Mouse (Mus musculus) C2C12 (cell line): ENCODE results near the gene Max. TPM values are rescaled to one million over a fixed set of nuclear protein-coding genes. Genes with fewer than 3 reads are reported as not detected.

Experiments
- H3K27me3 ChIP-seq: one replicate; pipeline ENCODE4 v1.6.1; 2011; ENCODE audit not compliant: control insufficient read depth, insufficient read depth, insufficient read length
- H3K36me3 ChIP-seq: one replicate; pipeline ENCODE4 v1.6.1; 2011; ENCODE audit not compliant: control insufficient read depth, insufficient read depth
- H3K4me3 ChIP-seq: one replicate; pipeline ENCODE4 v1.5.1; 2011; ENCODE audit warnings: mild to moderate bottlenecking, control low read depth; ENCODE audit not compliant: poor library complexity, insufficient read depth, severe bottlenecking
- H3K79me2 ChIP-seq: one replicate; pipeline ENCODE4 v1.6.1; 2011; ENCODE audit not compliant: control insufficient read depth, insufficient read depth
- H3K79me3 ChIP-seq: one replicate; pipeline ENCODE4 v1.6.1; 2011; ENCODE audit warnings: low read depth, control low read depth
- H3ac ChIP-seq: one replicate; pipeline ENCODE3; 2011; ENCODE audit warnings: low read depth; ENCODE audit not compliant: control insufficient read depth, insufficient read length
- CEBPB ChIP-seq: IDR thresholded peaks from one replicate; pipeline ENCODE4 v1.6.1; 2011; ENCODE audit warnings: low read depth, mild to moderate bottlenecking, control low read depth, moderate library complexity
- CTCF ChIP-seq: IDR thresholded peaks from one replicate; pipeline ENCODE4 v1.5.1; 2011; ENCODE audit not compliant: control insufficient read depth, insufficient read depth, insufficient read length
- FOSL1 ChIP-seq: IDR thresholded peaks from one replicate; pipeline ENCODE4 v1.8.0; 2011; ENCODE audit warnings: mild to moderate bottlenecking, low read length; ENCODE audit not compliant: poor library complexity, insufficient read depth, severe bottlenecking
- MAX ChIP-seq: IDR thresholded peaks from one replicate; pipeline ENCODE4 v1.6.1; 2011; ENCODE audit warnings: mild to moderate bottlenecking, control low read depth
- MYOD1 ChIP-seq: IDR thresholded peaks from one replicate; pipeline ENCODE4 v1.6.1; 2011; ENCODE audit warnings: low read depth; ENCODE audit not compliant: control insufficient read depth, insufficient read length
- MYOG ChIP-seq: IDR thresholded peaks from one replicate; pipeline ENCODE4 v1.6.1; 2011; ENCODE audit not compliant: control insufficient read depth, insufficient read length; ENCODE audit errors: extremely low read depth
- USF1 ChIP-seq: IDR thresholded peaks from one replicate; pipeline ENCODE4 v1.6.1; 2011; ENCODE audit warnings: low read depth, mild to moderate bottlenecking, control low read depth, moderate library complexity
- polyA plus RNA-seq: library from polyadenylated mRNA; unstranded; fragments of >200 nt; fragmentation: generic; extraction: Trizol; gene quantifications from one replicate; pipeline ENCODE4 v1.2.1, GENCODE M21; 2012; ENCODE audit warnings: missing spikeins

Max gene
- polyA plus RNA-seq, 1 experiment, result 52.9 TPM

- no peaks in the 10 kb centered on the region for H3K27me3 ChIP-seq
- H3K4me3 ChIP-seq, result no peak overlapping the region
- no peak overlapping the region for H3ac ChIP-seq
- no peaks in the 10 kb centered on the region for H3K79me2 ChIP-seq
- peaks cover 3% of the 10 kb centered on the region for H3K36me3 ChIP-seq
- TF ChIP-seq MYOG (no peak), MYOD1 (no peak), CTCF (no peak), CEBPB (no peak), FOSL1 (no peak), USF1 (no peak), MAX (no peak)
- H3K79me3 ChIP-seq, result no peaks in the 10 kb centered on the region
Observed at GRCm38 (mm10) chr12:76910258-76910940, 51.6 kb downstream of the Max start.

- H3ac ChIP-seq, result no peak overlapping the region
- no peaks in the 10 kb centered on the region for H3K27me3 ChIP-seq
- H3K79me3 ChIP-seq, result no peaks in the 10 kb centered on the region
- no peak for TF ChIP-seq FOSL1
- no peak for TF ChIP-seq USF1
- no peak for TF ChIP-seq CEBPB
- no peak for TF ChIP-seq MYOG
- TF ChIP-seq MAX, result no peak
- no peak for TF ChIP-seq CTCF
- TF ChIP-seq MYOD1, result no peak
- no peaks in the 10 kb centered on the region for H3K79me2 ChIP-seq
- H3K36me3 ChIP-seq, result peaks cover 3% of the 10 kb centered on the region
- H3K4me3 ChIP-seq, result no peak overlapping the region
Observed at GRCm38 (mm10) chr12:76909218-76909617, 52.8 kb downstream of the Max start.

- H3K79me3 ChIP-seq, result no peaks in the 10 kb centered on the region
- no peaks in the 10 kb centered on the region for H3K79me2 ChIP-seq
- no peak for TF ChIP-seq FOSL1
- TF ChIP-seq USF1, result no peak
- no peak for TF ChIP-seq MAX
- TF ChIP-seq MYOG, result no peak
- no peak overlapping the region for H3K4me3 ChIP-seq
- no peaks in the 10 kb centered on the region for H3K27me3 ChIP-seq
- no peak overlapping the region for H3ac ChIP-seq
- H3K36me3 ChIP-seq, result no peaks in the 10 kb centered on the region
Observed at GRCm38 (mm10) chr12:76906278-76906677, 55.7 kb downstream of the Max start.

- Histone ChIP-seq H3K27me3 (no peaks in the 10 kb centered on the region), H3K79me2 (no peaks in the 10 kb centered on the region), H3ac (no peak overlapping the region), H3K36me3 (peaks cover 6% of the 10 kb centered on the region), H3K79me3 (no peaks in the 10 kb centered on the region), H3K4me3 (no peak overlapping the region)
- TF ChIP-seq FOSL1, result no peak
- no peak for TF ChIP-seq MYOD1
- TF ChIP-seq CTCF, result no peak
- TF ChIP-seq MAX, result no peak
- TF ChIP-seq CEBPB, result no peak
- TF ChIP-seq USF1, result no peak
- no peak for TF ChIP-seq MYOG
Observed at GRCm38 (mm10) chr12:76901508-76902294, 60.3 kb downstream of the Max start.

- TF ChIP-seq USF1 (no peak), MYOG (no peak), MAX (no peak), FOSL1 (no peak), CEBPB (no peak), MYOD1 (no peak), CTCF (no peak)
- Histone ChIP-seq H3K79me3 (no peaks in the 10 kb centered on the region), H3K4me3 (no peak overlapping the region), H3K79me2 (no peaks in the 10 kb centered on the region), H3K36me3 (peaks cover 6% of the 10 kb centered on the region), H3K27me3 (no peaks in the 10 kb centered on the region), H3ac (no peak overlapping the region)
Observed at GRCm38 (mm10) chr12:76899261-76899975, 62.6 kb downstream of the Max start.
